Mouse (Mus musculus): Measurements from ENCODE around the gene Adgrl1.

The Adgrl1 gene

GRCm38 (mm10) chr8:83990170-83990569 is 90.3 kb downstream of the Adgrl1 start:
- no peak for DNase-seq (ENCODE audit: low read depth, low spot score)

Measured in WW6 (cell line).